Mouse (Mus musculus) lung, postnatal 25 days (tissue): ENCODE measurements around the gene Gm11992.

Experiments used
- DNase-seq: peaks from one replicate; pipeline ENCODE4 v3.0.0; 2022; ENCODE audit warnings: low spot score

The Gm11992 gene

DNA sequence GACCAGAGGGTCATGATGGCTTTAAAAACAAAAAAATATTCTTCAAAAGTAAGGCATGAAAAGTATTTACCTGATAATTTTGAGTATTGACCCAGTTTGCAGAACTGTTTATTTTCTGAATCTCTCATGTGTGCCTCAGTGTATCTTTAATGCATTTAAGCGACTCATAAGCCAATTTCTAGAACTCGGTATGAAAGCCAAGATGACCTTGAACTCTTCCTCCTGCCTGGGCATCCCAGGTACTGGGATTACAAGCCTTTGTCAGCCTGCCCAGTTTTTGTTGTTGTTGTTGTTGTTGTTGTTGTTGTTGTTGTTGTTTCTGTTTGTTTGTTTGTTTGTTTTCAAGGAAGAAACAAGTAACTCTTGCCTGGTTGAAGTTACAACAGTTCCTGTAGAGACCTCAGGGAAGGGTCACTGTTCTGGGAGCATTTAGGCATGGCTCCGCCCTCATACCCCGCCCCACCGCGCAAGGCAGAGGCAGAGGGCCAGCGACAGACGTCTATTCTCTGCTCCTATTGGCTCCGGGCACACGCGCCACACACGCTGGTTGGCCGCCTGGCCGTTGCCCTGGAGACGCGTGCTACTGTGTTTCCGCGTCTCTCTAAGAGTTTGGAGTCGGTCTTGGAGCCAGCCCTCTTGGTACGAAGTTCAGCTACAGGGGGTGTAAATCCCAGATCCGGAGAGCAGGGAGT lies at the start of gene Gm11992:
Gene Gm11992 (plus strand): TSS at position 584 of the 692 bp plus-strand sequence.
- peak; percentile 80 for DNase-seq

DNA sequence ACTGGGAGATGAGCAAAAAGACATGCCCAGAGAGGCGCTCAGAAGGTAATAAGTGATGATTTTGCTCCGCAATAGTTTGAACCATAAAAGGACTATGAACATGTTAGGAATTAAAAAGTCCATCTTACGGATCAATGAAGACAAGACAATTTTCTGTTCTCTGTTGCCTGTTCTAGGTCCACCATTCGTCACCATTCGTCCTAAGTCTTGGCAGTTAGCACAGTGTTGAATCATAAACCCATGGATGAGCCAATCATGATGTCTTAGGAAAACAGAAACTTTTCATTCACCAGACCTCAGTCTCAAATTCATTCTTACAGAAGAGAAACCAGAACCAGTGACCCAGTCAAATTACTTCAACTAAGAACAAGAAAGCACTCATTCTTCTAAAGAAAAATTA lies 39.6 kb upstream of the Gm11992 start:
- DNase-seq, result no peak

DNA sequence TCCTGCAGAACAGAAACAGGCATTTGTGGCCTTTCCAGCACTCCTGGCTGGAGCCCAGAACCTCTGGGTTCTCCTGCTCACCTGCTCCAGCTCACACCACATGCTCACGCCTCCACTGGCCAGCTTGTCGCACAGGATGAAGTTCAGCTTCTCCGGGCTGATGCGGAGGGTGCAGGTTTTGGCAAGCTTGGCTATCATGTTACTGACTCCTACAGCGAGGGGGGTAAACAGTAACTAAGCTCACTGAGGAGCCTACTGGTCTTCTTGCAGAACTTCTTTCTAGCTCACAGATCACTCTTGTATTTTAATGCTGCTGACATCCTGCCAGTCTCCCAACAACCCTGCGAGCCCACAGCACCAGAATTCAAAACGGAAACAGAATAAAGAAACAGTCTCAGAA lies 38.0 kb upstream of the Gm11992 start:
- no peak for DNase-seq

DNA sequence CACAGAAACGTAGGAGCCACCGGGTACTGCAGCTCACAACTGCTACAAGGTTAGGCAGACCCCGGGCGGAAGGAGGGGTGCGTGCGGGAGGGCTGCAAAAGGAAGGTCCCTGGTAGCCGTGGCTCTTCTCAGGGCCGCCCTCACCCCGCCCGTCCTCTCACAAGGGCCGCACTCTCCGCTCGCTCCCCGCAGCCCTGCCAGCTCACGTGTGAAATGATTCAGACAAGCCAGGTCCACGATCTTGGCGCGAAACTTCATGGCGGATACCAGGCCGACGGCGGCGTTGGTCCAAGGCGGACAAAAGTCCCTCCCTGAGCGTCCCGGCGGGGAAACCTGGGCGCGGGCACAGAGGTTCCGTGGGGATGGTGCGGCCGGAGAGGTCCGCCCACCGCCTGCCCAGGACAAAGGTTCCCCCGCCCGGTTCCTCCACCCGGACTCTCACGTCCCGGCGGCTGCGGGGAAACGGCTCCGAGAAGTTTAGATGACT lies 37.5 kb upstream of the Gm11992 start, which contains the start of gene Hus1:
Gene Hus1 (minus strand): TSS at position 339 of the 487 bp plus-strand sequence.
- peak; percentile 85 for DNase-seq

DNA sequence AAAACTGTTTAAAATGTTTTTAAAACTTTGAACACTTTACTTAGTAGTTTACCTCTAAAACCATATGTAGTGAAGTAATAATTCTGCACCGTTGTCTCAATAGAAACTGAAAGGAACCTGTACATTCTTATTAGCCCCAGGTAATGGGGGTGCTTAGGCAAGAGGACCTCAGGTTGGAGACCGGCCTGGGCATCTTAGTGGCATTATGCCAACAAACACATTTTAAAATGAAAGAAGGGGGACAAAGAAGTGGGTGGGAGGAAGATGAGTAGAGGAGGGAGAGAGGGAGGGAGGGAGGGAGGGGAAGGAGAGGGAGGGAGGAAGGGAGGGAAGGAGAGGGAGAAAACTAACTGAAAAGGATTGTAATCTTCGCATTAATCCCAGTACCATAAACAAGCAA lies 37.0 kb upstream of the Gm11992 start:
- no peak for DNase-seq

DNA sequence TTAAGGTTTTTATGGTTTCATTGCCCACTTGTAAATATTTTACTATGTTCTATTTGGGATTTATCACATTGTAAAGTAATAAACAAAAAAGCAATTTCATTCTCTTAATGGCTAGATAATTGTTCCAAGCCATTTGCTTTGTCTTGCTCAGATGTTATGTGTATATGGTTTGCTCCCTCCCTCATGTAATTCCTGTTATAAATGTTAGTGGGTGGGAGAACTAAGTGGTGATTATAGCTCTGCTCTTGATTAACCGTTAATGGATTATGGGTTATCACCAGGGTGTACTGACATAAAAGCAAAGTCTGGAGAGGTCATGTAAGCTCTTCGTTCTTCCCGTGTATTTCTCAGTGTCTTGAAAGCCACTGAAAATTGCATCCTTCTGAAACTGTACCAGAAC lies 33.7 kb upstream of the Gm11992 start:
- no peak for DNase-seq

DNA sequence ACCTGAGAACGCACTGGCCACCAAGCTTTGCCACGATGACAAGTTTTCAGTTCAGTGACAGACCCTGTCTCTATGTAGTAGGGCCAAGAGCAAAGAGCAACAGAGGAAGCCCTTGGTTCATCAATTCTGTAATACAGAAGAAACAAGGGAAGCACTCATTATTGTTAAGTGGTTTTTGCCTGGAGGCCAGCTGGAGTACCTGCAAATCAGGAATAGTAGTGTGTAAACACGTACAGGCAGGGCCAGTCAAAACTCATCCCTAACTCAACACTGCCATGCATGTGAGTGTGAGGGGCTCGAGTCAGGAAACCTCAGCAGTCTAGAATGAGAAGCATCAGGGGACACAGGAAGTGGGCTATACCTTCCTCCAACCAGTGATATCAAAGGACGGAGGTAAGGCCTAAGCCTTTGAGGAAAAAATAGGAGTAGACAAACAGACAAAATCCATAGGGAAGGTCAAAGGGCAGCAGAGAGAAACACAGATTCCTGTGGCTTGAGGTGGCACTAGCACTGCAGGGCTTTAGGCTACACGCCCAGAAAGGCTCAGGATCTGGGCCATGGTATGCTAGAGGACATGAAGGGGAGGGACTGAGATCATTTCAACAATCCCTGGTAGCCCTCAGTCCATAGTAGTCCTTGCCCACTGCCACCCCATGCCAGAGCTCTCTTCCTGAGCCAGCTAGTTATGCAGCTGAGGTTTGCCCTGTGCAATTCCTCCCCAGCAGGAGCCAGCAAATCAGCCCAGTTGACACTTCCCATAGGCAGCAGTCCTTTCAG lies 29.7 kb upstream of the Gm11992 start:
- DNase-seq, result no peak

DNA sequence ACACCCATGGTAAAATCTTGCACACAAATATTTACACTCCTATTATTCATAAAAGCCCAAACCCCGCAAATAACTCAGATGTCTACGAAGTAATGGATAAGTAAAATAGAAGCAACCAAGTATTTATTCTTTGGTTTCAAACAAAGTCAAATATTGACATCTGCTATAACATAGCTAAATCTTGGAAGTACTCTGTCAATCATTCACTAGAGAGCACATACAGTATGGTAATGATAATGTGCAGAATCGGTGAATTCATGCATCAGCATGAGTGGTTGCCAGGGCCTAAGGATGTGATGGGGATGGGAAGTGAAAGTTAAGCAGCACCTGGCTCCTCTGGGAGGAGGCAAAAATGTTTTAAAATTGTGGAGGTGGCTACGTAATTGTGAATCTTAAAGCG lies 28.2 kb upstream of the Gm11992 start:
- no peak for DNase-seq

DNA sequence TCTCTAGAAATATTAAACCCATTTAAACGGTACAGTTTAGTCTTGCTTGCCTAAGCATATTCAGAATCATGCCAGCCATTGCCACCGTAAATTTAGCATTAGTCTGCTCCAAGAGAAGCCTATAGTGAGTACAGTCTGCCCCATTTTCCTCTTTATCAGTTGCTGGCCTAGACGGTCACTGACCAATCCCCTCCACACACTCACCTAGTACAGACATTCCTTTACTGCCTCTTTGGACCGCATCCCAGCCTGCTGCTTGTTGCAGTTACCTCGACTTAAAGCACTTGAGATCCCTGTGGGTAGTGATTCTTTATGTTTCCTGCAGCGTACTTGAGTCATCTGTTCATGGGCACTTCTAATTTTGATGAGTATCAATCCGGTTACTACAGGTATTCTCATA lies 23.6 kb upstream of the Gm11992 start:
- DNase-seq, result no peak

DNA sequence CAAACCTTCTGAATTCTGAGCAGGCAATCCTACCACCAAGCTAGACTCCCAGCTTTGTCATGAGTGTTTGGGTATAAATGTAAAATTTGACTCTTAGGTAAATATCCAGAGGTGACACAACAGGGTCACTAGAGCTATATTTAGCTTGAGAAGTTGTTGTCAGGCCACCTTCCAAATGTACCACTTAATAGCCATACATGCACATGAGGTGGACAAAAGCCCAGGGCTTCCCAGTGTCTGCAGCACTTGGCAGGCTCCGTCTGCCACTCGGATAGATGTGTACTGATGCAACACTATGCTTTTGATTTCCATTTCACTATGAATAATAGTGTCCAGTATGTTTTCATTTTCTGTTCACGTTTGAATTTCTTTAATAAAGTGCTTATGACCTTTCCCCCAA lies 23.2 kb upstream of the Gm11992 start:
- no peak for DNase-seq

DNA sequence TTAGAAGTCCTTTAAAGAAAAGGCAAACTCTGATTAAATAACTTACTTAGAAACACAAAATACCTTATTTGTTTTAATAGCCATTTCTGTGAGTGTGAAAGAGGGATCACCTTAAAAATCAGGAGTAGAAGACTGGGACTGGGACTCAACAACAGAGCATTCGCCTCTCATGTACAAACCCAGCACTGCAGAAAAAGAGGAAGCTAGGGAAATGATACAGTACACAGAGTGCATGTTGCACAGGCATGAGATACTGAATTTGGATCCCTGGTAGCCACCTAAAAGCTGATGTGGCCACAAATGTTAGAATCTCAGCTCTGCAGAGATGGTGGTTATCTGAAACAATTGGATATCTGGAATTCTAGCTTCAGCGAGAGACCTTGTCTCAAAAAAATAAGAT lies 16.9 kb upstream of the Gm11992 start:
- no peak for DNase-seq

DNA sequence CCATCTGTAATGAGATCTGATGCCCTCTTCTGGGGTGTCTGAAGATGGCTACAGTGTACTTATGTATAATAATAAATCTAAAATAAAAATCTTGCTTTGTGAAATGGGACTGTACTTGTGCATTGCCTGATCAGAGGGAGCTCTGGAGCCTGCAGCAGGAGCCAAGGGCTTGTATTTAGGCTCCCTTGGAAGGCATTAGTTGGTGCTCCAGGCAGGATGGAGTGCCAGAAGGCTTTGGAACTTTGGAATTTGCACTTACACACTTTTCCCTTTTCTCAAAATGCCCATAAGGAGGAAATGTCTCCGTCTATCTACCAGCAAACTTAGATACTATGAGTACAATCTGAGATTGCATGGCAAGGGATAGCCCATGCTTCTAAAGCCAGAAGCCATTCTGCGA lies 1.8 kb upstream of the Gm11992 start:
- no peak for DNase-seq

DNA sequence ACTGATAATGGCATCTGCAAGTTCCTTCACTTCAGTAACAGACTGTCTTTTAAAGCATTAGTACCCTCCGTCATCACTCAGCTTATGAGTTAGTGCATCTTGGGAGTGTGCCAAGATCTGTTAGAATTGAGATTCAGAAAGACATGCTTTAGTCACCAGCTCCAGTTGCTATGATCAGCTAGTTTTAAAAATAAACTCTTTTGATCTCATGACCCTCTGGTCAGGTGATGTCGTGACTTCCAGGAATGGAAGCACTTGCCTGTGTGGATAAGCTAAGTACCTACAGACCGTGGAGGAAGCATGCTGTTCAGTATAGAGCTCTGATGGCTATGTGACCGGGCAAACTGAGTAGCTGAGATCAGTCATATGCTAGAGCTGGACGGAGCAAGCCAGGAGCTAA lies 1.4 kb upstream of the Gm11992 start:
- DNase-seq, result no peak

DNA sequence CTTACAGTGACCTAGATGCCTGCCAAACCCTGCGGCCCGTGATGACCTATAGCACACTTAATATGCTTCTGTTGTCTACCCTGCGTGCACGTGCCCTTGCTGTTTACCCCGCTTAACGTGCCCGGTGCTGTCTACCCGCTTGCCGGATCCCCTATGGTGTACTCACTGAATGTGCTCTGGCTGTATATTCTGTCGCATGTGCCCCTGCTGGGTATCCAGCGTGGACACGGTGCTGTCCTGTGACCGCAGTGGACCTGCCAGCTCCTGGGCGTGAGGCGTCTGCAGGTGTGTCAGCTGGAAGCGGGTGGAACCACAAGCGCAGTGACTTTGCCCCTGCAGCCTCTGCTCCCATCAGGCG lies 288 bp downstream of the Gm11992 start, which contains the start of gene Sun3:
Gene Sun3 (minus strand): TSS at position 289 of the 358 bp plus-strand sequence.
- DNase-seq, result no peak

DNA sequence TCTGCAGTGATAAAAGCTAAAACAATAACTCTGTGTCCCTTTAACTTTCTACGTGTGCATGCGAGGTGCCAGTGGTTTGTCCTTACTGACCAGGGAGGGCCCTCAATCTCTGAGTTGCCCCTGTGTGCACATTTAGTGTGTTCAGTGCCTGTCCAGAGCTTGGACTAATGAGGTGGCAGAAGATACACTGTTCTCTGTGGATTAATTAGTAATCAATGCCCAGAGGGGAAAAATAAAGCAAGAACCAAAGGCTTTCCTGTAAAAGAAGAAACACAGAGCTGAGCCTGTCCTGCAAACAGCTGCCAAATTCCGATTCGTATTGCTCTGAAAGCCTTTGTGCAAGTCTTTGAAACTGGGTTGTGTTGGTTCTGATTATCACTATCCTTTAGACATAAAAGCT lies 1.8 kb downstream of the Gm11992 start:
- no peak for DNase-seq

DNA sequence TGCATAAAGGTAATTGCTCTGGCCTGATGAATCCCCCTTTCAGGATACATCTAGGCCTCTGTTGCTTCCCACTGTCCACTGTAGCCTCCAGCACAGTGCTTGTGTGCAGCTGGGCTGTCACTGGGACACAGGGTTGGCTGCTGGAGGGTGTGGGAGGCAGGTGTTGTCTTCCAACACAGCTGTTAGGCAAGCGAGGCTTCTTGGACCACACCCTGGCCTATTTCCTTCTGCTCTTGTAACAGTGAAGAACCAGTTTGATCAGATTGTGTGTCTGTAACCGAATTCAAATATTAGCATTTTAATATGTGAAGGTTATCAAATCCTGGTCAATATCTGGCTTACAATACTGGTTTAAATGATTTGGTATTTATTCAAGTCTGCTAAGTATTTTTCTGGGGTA lies 3.5 kb downstream of the Gm11992 start:
- DNase-seq, result no peak

DNA sequence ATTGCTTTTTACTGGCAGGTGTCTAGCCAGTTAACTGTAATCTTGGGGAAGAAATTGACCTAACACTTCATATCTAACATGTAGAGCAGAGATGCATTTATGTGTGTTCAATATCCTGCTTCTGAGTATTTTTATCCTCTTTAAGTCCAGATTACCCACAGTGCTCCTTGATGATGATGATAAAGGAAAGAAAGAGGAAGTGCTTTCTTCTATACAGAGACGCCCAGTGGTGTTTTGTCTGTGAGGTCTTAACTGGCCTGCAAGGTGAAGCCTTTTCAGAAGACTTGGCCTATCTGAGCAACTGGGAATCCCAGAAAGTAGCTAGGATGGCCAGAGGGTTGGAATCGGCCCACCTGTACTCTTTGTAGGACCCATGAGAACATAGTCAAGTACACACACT lies 8.5 kb downstream of the Gm11992 start:
- no peak for DNase-seq

DNA sequence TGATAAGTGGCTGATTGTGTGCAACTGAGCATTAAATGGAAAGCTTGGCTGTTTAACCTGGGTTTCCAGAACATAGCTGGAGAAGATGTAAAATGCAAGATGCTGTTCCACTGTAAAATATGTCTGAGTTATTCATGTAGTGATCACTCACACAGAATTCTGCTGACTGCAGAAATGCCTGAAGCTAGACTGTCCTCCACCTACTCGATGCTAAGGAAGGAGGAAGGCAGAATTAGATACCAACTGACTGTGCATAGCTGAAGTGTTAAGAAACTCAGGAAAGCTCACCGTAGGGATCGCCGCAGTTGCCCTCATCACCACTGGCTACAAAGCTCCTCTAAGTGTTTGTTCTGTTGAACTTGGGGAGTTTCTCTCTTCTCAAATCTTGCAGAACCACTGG lies 9.3 kb downstream of the Gm11992 start:
- no peak for DNase-seq

DNA sequence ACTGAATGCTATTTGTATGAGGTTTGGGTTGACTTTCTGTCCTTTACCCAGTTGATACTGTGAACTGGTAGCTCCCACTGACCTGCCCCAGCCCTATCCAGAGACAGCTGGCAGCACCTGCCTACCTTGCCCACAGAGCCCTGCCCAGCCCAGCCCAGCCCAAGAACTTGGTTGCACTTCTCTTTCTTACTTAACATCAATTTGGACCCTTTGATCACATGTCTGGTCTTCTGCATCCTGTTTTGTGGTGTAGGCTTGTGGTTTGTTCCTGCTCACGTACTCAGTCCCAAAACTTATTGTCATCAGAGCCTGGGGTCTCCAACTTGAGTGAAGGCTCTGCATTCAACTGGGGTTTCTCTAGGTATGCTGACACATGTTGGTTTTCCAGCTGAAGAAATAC lies 11.6 kb downstream of the Gm11992 start:
- DNase-seq, result no peak

DNA sequence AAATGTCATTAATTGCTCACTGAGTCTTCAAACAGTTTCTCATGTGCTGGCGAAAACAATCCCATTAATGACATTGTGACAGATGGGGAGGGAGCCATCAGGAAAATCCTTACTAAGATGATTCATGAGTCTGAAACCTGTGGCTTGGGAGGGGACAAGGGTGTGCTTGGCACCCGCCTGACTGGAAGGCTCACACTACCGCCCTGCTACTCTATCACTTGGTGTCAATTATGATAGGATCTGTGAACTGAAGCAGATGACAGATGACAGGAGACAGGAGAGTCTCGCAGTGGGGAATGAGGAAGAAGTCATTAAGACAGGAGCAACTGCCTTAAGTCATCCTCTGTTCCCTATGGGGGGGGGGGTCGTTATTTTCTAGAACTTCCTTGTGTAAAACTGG lies 12.1 kb downstream of the Gm11992 start:
- no peak for DNase-seq

DNA sequence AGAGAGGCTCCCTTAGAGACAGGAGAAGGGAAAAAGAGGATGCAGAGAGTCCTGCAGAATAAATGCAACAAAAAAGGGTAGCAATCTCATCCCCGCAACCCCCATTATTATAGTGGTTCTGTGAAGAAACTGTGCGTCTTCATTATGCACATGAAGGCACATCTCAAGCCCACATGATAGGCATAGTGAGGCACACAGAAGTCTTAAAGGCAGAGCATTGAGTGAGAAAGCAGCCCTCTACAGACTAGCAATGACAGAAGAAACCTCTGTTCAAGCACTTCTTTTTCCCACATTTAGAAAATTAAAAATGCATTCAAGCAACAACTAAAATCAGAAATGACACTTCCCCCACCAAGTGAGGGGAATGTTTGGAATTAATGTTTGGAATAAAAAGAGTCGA lies 28.1 kb downstream of the Gm11992 start:
- DNase-seq, result no peak

DNA sequence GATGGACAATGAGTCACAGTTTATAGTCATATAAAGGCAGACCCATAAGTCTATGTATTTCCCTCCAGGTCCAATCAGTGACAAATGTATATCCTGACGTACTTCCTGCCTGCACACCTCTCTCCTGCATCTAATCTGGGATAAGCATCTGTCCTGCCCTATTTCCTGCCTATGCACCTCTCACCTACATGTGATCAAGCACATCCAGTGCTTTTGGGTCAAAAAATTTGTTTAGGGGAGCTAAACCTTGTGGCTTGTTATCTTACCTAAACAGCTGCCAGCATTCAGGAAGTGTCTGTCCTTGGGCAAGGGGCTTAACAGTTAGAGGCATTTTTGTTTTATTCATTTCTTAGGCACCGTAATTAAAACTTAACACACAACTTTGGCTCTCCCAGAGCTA lies 64.8 kb downstream of the Gm11992 start:
- DNase-seq, result no peak

DNA sequence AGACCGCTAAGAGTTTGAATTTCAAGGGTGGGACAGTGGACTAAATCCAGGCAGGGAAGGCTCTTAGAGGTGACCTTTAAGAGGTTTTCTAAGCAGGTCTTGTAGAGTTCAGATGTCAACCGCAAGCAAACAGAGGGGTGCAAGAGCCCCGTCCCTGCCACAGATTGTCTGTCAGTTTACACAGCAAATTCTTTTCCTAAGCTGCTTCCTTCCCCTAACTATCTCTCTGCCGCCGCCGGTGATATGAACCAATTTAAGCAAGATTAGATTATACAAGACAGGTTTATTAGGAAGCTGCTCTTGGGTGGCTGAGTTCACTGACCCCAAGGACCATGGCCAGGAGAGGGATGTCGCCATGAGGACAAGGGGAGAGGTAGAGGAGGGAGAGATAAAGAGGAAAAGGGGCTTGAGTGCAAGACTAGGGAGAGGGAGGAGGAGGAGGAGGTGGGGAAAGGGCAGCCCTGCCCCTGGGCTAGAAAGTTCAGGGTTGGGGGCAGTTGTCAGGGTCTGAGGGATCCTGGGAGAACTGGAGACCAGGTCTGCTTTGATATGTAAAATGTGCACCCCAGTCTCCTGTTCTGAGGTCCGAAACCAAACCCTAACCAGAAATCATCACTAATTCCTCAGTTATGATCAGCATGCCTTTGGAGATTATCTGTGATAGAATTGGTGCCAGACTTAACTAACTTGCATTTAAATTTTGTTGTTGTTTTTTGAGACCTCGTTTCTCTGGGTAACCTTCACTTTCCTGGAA lies 67.2 kb downstream of the Gm11992 start:
- no peak for DNase-seq
